ENCODE assay signal across 28 mouse cellular contexts in genomic region chr8:107629701-107630100, GRCm38 (mm10).
"Had no signal": no experiment of that assay in that cellular context is flagged by ENCODE, and none has a peak within 500 bp of the region (broad histone marks: within the 10 kb centered on the region; RNA-seq: fewer than 3 reads in every experiment).

No protein-coding gene starts in this region.

- H3K4me2 ChIP-seq: embryonic facial prominence, embryonic 12.5 days; embryonic facial prominence, embryonic 13.5 days; embryonic facial prominence, embryonic 15.5 days; forebrain, embryonic 12.5 days; forebrain, embryonic 13.5 days; forebrain, embryonic 15.5 days had no signal

- H3K27me3 ChIP-seq: embryonic facial prominence, embryonic 12.5 days; embryonic facial prominence, embryonic 13.5 days; embryonic facial prominence, embryonic 15.5 days; forebrain, embryonic 12.5 days; forebrain, embryonic 15.5 days had no signal

- H3K27ac ChIP-seq: embryonic facial prominence, embryonic 10.5 days; embryonic facial prominence, embryonic 12.5 days; embryonic facial prominence, embryonic 13.5 days; embryonic facial prominence, embryonic 15.5 days; forebrain, embryonic 10.5 days; forebrain, embryonic 12.5 days; forebrain, embryonic 13.5 days; forebrain, embryonic 15.5 days; gastrocnemius, adult 2 months; heart, adult 2 months had no signal

- H3K4me1 ChIP-seq: embryonic facial prominence, embryonic 10.5 days; embryonic facial prominence, embryonic 12.5 days; embryonic facial prominence, embryonic 13.5 days; embryonic facial prominence, embryonic 15.5 days; forebrain, embryonic 12.5 days; forebrain, embryonic 13.5 days; forebrain, embryonic 15.5 days had no signal

- H3K9ac ChIP-seq: embryonic facial prominence, embryonic 12.5 days; embryonic facial prominence, embryonic 13.5 days; embryonic facial prominence, embryonic 15.5 days; forebrain, embryonic 12.5 days; forebrain, embryonic 13.5 days; forebrain, embryonic 15.5 days; forebrain, postnatal 0 days had no signal

- H3K36me3 ChIP-seq: embryonic facial prominence, embryonic 10.5 days; embryonic facial prominence, embryonic 12.5 days; embryonic facial prominence, embryonic 13.5 days; embryonic facial prominence, embryonic 15.5 days; forebrain, embryonic 10.5 days; forebrain, embryonic 12.5 days; forebrain, embryonic 15.5 days had no signal

- ATAC-seq: forebrain, embryonic 13.5 days; forebrain, embryonic 14.5 days; forebrain, embryonic 15.5 days; forebrain, embryonic 16.5 days; forebrain, postnatal 0 days had no signal

- DNase-seq: cerebellum, adult 2 months; cerebellum, adult 8-10 months; cerebellum, adult 9-10 months; cerebellum, adult 9-11 months; cerebellum, postnatal 10 days; cerebellum, postnatal 14 days; cerebellum, postnatal 25 days; cerebellum, postnatal 36 days; embryo, embryonic 11 days; forebrain, postnatal 0 days; gastrocnemius, adult 2 months; gastrocnemius, postnatal 10 days; gastrocnemius, postnatal 14 days; gastrocnemius, postnatal 25 days; gastrocnemius, postnatal 36 days; heart, adult 18-20 months; heart, adult 2 months had no signal

- H3K4me3 ChIP-seq: embryonic facial prominence, embryonic 10.5 days; embryonic facial prominence, embryonic 12.5 days; embryonic facial prominence, embryonic 13.5 days; embryonic facial prominence, embryonic 15.5 days; erythroblast, embryonic 14.5 days; forebrain, embryonic 10.5 days; forebrain, embryonic 12.5 days; forebrain, embryonic 13.5 days; forebrain, embryonic 15.5 days; gastrocnemius, adult 2 months; heart, adult 2 months had no signal

- H3K9me3 ChIP-seq: embryonic facial prominence, embryonic 10.5 days; embryonic facial prominence, embryonic 12.5 days; embryonic facial prominence, embryonic 13.5 days; embryonic facial prominence, embryonic 15.5 days; forebrain, embryonic 10.5 days; forebrain, embryonic 12.5 days; forebrain, embryonic 13.5 days; forebrain, embryonic 15.5 days had no signal
